Mouse (Mus musculus): ENCODE measurements around the gene Vmn2r103.

The Vmn2r103 gene

DNA sequence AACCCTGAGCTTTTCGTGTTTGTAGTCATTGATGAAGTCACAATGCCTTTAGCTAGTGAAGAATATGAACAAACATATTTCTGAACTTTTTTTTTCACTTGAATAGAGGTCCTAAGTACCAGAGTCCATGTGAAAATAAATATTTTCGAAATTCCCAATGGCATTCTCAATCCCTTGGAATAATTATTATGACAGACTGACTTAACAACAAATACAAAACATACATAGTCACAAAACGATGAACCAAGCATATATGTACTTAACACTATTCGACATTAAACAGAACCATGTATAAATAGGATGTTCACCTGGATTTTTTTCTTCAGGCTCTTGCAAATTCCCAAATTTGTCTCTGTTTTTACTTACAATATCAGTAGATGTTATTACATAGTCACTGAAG lies at the start of gene Vmn2r103:
TSS of gene Vmn2r103 (plus strand) at position 301 of the 400 bp plus-strand sequence.
- no peak for DNase-seq

DNA sequence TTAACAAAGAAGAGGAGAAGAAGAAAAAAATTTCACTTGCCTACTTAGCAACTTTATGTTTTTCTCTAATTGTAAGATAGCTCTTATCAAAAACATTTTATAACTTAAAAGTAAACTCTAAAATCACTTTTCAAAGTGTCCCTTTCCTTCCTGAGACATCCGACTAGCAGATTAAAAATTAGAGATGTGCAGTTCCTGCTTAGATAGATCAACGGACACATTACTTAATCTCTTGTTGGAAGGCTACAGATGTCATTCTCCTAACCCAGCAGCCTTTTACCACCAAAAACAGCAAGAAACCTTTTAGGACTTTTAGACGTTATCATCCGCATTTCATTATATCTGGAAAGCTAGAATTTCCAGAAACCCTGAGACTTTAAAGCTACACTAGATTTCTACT lies 5.8 kb downstream of the Vmn2r103 start:
- DNase-seq: no peak

DNA sequence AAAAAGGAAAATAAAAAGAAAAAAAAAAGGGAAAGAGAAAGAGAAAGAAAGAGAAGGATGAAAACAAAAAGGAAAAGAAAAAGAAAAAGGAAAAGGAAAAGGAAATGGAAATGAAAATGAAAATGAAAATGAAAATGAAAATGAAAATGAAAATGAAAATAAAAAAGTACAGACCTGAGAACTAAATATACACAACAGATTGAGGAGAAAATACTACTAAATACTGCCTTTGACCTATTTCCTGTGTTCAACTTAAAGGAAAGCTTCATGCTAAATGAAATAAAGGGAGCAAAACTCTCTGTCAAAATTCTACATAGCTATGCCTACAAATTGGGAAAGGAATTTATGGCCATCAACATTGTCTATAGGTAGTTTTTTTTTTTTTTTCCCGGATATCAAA lies 16.1 kb downstream of the Vmn2r103 start:
- no peak for DNase-seq
